Mouse (Mus musculus) bone marrow macrophage, adult 2 months (primary cell): ENCODE results near the gene Pafah1b2.

Source experiments
- CTCF ChIP-seq: IDR thresholded peaks from 2 replicates; pipeline ENCODE4 v1.5.1; 2012; ENCODE audit warnings: low read depth, mild to moderate bottlenecking, low read length, moderate library complexity
- POLR2A ChIP-seq: IDR thresholded peaks from 2 replicates; pipeline ENCODE4 v1.6.1; 2012; ENCODE audit warnings: mild to moderate bottlenecking, low read depth, low read length, borderline replicate concordance

GRCm38 (mm10) chr9:45952890-45953289, 59.6 kb downstream of the Pafah1b2 start:
- no peak for TF ChIP-seq POLR2A
- TF ChIP-seq CTCF: no peak
